In the genomic region with DNA sequence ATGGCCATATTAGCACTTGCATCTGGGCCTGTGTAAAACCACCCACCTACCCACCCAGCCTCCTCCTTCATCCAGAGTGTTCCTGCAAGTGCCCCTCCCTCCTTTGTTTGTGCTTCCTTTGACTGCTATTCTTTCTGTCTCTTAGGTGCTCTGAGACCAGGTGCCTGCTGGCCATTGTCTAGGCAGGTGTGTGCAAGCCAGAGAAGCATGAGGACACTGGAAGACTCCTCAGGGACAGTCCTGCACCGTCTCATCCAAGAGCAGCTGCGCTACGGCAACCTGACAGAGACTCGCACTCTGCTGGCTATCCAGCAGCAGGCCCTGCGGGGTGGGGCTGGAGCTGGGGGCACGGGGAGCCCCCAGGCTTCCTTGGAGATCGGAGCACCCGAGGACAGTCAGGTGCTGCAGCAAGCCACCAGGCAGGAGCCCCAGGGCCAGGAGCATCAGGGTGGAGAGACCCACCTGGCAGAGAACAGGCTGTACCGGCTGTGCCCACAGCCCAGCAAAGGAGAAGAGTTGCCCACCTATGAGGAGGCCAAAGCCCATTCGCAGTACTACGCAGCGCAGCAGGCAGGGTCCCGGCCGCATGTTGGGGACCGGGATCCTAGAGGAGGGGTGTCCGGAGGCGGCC, we compare ENCODE assay signal across 8 mouse cellular contexts. TPM values are rescaled to one million over a fixed set of nuclear protein-coding genes. Genes with fewer than 3 reads are reported as not detected.
DNase-seq lines count a peak whose midpoint lies in the region; ATAC-seq and TF ChIP-seq lines count a peak whose summit lies in the region.

No protein-coding gene starts in this region.

- peaks cover 25% of the 10 kb centered on the region for H3K4me1 ChIP-seq in embryonic facial prominence, embryonic 11.5 days (ENCODE audit: control insufficient read depth, insufficient read depth, low read length)
- H3K4me1 ChIP-seq in hindbrain, postnatal 0 days (ENCODE audit: insufficient read depth, low read length): peaks cover 54% of the 10 kb centered on the region
- peaks cover 87% of the 10 kb centered on the region for H3K4me1 ChIP-seq in midbrain, embryonic 10.5 days

- H3K4me2 ChIP-seq in embryonic facial prominence, embryonic 11.5 days (ENCODE audit: low read depth, low read length): peak overlapping the region; percentile 85
- peak overlapping the region; percentile 93 for H3K4me2 ChIP-seq in hindbrain, postnatal 0 days (ENCODE audit: low read depth, low read length)

- no peak for TF ChIP-seq CTCF in hindbrain, postnatal 0 days (IDR thresholded peaks at IDR 0.05; ENCODE audit: low read depth)

- ATAC-seq in embryonic facial prominence, embryonic 11.5 days (replicated peaks; ENCODE audit: insufficient number of reproducible peaks, low FRiP score, low TSS enrichment, low read depth): no peak
- ATAC-seq in hindbrain, postnatal 0 days: no peak

- no peaks in the 10 kb centered on the region for H3K27me3 ChIP-seq in embryonic facial prominence, embryonic 11.5 days (ENCODE audit: control insufficient read depth, insufficient read depth, low read length)
- H3K27me3 ChIP-seq in hindbrain, postnatal 0 days (ENCODE audit: insufficient read depth, low read length): no peaks in the 10 kb centered on the region
- peaks cover 12% of the 10 kb centered on the region for H3K27me3 ChIP-seq in midbrain, embryonic 10.5 days (ENCODE audit: low read depth, poor library complexity, severe bottlenecking)

- H3K4me3 ChIP-seq in embryonic facial prominence, embryonic 11.5 days (ENCODE audit: low read depth, low read length): peak overlapping the region; percentile 95
- H3K4me3 ChIP-seq in hindbrain, postnatal 0 days (ENCODE audit: low read length): peak overlapping the region; percentile 89
- peak overlapping the region; percentile 96 for H3K4me3 ChIP-seq in midbrain, embryonic 10.5 days

- no peaks in the 10 kb centered on the region for H3K9me3 ChIP-seq in embryonic facial prominence, embryonic 11.5 days (replicated peaks; ENCODE audit: control insufficient read depth, low read length)
- H3K9me3 ChIP-seq in hindbrain, postnatal 0 days (ENCODE audit: low read length): no peaks in the 10 kb centered on the region
- H3K9me3 ChIP-seq in midbrain, embryonic 10.5 days (replicated peaks): no peaks in the 10 kb centered on the region

- H3K9ac ChIP-seq in embryonic facial prominence, embryonic 11.5 days (replicated peaks; ENCODE audit: low read length): peak overlapping the region; percentile 98
- H3K9ac ChIP-seq in hindbrain, postnatal 0 days (replicated peaks; ENCODE audit: low read length): peak overlapping the region; percentile 96

- WGBS in embryonic facial prominence, embryonic 11.5 days: 64% methylated on average over 17 of the region's 17 CpGs
- WGBS in hindbrain, postnatal 0 days: 36% methylated on average over 17 of the region's 17 CpGs
- WGBS in midbrain, embryonic 10.5 days: 76% methylated on average over 17 of the region's 17 CpGs

- no peak overlapping the region for H3K27ac ChIP-seq in embryonic facial prominence, embryonic 11.5 days (replicated peaks; ENCODE audit: low read depth, low read length)
- peak overlapping the region; percentile 98; the same call in 1 of the 2 replicates for H3K27ac ChIP-seq in hindbrain, postnatal 0 days
- H3K27ac ChIP-seq in midbrain, embryonic 10.5 days (replicated peaks): peak overlapping the region; percentile 100

- DNase-seq in embryo, embryonic 9.5 days (ENCODE audit: extremely low spot score): peak; percentile 4
- DNase-seq in embryo, embryonic 11 days: no peak
- DNase-seq in embryonic facial prominence, embryonic 11.5 days (ENCODE audit: low spot score): no peak
- no peak for DNase-seq in hindbrain, postnatal 0 days (ENCODE audit: low spot score)
- DNase-seq in midbrain, embryonic 10.5 days (ENCODE audit: low spot score): no peak
- DNase-seq in thymus, adult 18-20 months: no peak
- no peak for DNase-seq in layer of hippocampus, adult 8-10 months (ENCODE audit: low spot score in 2 of 2)
- DNase-seq in thymus, postnatal 25 days: no peak

- H3K36me3 ChIP-seq in embryonic facial prominence, embryonic 11.5 days (replicated peaks; ENCODE audit: control insufficient read depth, insufficient read depth, low read depth, low read length): peaks cover 9% of the 10 kb centered on the region
- peaks cover 16% of the 10 kb centered on the region for H3K36me3 ChIP-seq in hindbrain, postnatal 0 days (ENCODE audit: insufficient read depth, low read length)
- peaks cover 53% of the 10 kb centered on the region for H3K36me3 ChIP-seq in midbrain, embryonic 10.5 days

RNA-seq across cellular contexts. Expression of a gene that starts 3.6 kb away (rescaled TPM):
- 36.0 and 39.0 TPM in 2 replicates for polyA plus RNA-seq in embryonic facial prominence, embryonic 11.5 days (2014; fragmentation: Nextera tagmentation; extraction: Ambion mirVana)
- total RNA-seq in hindbrain, postnatal 0 days (2014; rRNA removed): 116 and 162 TPM in 2 replicates
- polyA plus RNA-seq in hindbrain, postnatal 0 days (2015; fragmentation: Nextera tagmentation; extraction: Ambion mirVana): 27.3 and 31.0 TPM in 2 replicates
- 60.3 and 71.1 TPM in 2 replicates for polyA plus RNA-seq in midbrain, embryonic 10.5 days (2016; fragmentation: Nextera tagmentation; extraction: Ambion mirVana)
- 10 to 100 TPM; 17.3 to 22.8 (median 20.6) TPM for total RNA-seq in layer of hippocampus, adult 8-10 months (2022)
